Mouse (Mus musculus): ENCODE measurements around the gene 4930486L24Rik. TPM values are rescaled to one million over a fixed set of nuclear protein-coding genes. Genes with fewer than 3 reads are reported as not detected.

The 4930486L24Rik gene
- polyA plus RNA-seq (2017; shearing (Covaris generic)), result 2.3 TPM

GRCm38 (mm10) chr13:60864281-60864680 lies at the start of gene 4930486L24Rik:
Gene 4930486L24Rik, minus strand, starts transcription at chr13:60864475.

DNA sequence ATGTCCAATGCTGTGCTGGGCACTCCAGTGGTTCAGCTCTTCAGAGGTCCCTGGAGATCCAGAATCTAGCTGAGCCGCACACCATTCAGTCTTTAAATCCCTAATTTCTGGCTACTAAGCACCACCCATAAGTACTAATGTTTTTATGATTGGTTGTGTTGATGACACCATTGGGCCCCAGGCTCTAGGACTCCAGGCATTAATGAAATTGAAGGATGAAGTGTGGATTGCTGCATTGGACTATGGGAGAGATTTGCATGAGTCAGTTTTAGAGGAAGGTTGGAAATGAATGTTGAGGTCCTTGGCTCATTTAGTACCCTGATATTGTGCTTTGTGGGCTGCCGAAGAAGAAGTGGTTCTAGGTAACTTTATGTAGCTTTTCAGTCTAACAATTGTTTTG lies 40.5 kb upstream of the 4930486L24Rik start, which contains the start of gene Tpbpb:
TSS of gene Tpbpb (minus strand) at position 101 of the 400 bp plus-strand sequence.

GRCm38 (mm10) chr13:60897328-60897727 lies 33.1 kb upstream of the 4930486L24Rik start, which contains the start of gene Ctla2b:
Gene Ctla2b, minus strand, starts transcription at chr13:60897447.

GRCm38 (mm10) chr13:60896794-60897193 lies 32.5 kb upstream of the 4930486L24Rik start, which contains the start of gene Gm49392:
Gene Gm49392, minus strand, starts transcription at chr13:60896894.

GRCm38 (mm10) chr13:60802749-60803148 lies 61.5 kb downstream of the 4930486L24Rik start, which contains the start of gene Ctsll3:
Gene Ctsll3, minus strand, starts transcription at chr13:60802849.

Other genes with a start within 250 kb of the 4930486L24Rik start
- gene BC051665, start 78.1 kb downstream of the 4930486L24Rik start, polyA plus RNA-seq (2017; shearing (Covaris generic)), result not detected
- gene Ctsll3, start 61.6 kb downstream of the 4930486L24Rik start, polyA plus RNA-seq (2017; shearing (Covaris generic)), result not detected
- not detected for gene Gm49392, start 32.4 kb upstream of the 4930486L24Rik start, polyA plus RNA-seq (2017; shearing (Covaris generic))
- 3.4 TPM for gene Ctla2b, start 33.0 kb upstream of the 4930486L24Rik start, polyA plus RNA-seq (2017; shearing (Covaris generic))
- gene Tpbpb, start 40.4 kb upstream of the 4930486L24Rik start, polyA plus RNA-seq (2017; shearing (Covaris generic)), result not detected
- not detected for gene Gm49393, start 71.1 kb upstream of the 4930486L24Rik start, polyA plus RNA-seq (2017; shearing (Covaris generic))
- not detected for gene Gm49391, start 72.1 kb upstream of the 4930486L24Rik start, polyA plus RNA-seq (2017; shearing (Covaris generic))
- gene Ctla2a, start 72.2 kb upstream of the 4930486L24Rik start, polyA plus RNA-seq (2017; shearing (Covaris generic)), result 14.0 TPM
- not detected for gene Tpbpa, start 77.5 kb upstream of the 4930486L24Rik start, polyA plus RNA-seq (2017; shearing (Covaris generic))
- gene Ctsj, start 141.5 kb upstream of the 4930486L24Rik start, polyA plus RNA-seq (2017; shearing (Covaris generic)), result not detected
- not detected for gene Ctsq, start 176.2 kb upstream of the 4930486L24Rik start, polyA plus RNA-seq (2017; shearing (Covaris generic))

All from CD4-positive, CD25-positive, alpha-beta regulatory T cell (primary cell).